Mouse (Mus musculus): Measurements from ENCODE around the gene St3gal3.

St3gal3 gene

GRCm38 (mm10) chr4:118134485-118135365 is at the start of gene St3gal3:
Gene St3gal3, minus strand, starts transcription at chr4:118134914.
- peak; percentile 84 to 87 for DNase-seq (ENCODE audit: low spot score in 2 of 2)

- DNase-seq (ENCODE audit: low spot score in 2 of 2), result no peak
Observed at GRCm38 (mm10) chr4:118180301-118181080, 45.8 kb upstream of the St3gal3 start.

GRCm38 (mm10) chr4:118179467-118180300 is 45.0 kb upstream of the St3gal3 start, which contains the start of gene Kdm4a:
Gene Kdm4a, minus strand, starts transcription at chr4:118180043.
- peak; percentile 81 for DNase-seq (ENCODE audit: low spot score in 2 of 2)

GRCm38 (mm10) chr4:118178952-118179466 is 44.3 kb upstream of the St3gal3 start:
- no peak for DNase-seq (ENCODE audit: low spot score in 2 of 2)

- no peak for DNase-seq (ENCODE audit: low spot score in 2 of 2)
Observed at GRCm38 (mm10) chr4:118172461-118172860, 37.7 kb upstream of the St3gal3 start.

GRCm38 (mm10) chr4:118171006-118171405 is 36.3 kb upstream of the St3gal3 start:
- no peak for DNase-seq (ENCODE audit: low spot score in 2 of 2)

- DNase-seq (ENCODE audit: low spot score in 2 of 2), result no peak
Observed at GRCm38 (mm10) chr4:118162123-118162522, 27.4 kb upstream of the St3gal3 start.

- no peak for DNase-seq (ENCODE audit: low spot score in 2 of 2)
Observed at GRCm38 (mm10) chr4:118157666-118158065, 23.0 kb upstream of the St3gal3 start.

GRCm38 (mm10) chr4:118156559-118156958 is 21.8 kb upstream of the St3gal3 start:
- no peak for DNase-seq (ENCODE audit: low spot score in 2 of 2)

GRCm38 (mm10) chr4:118154889-118155288 is 20.2 kb upstream of the St3gal3 start:
- DNase-seq (ENCODE audit: low spot score in 2 of 2), result no peak

GRCm38 (mm10) chr4:118152020-118152785 is 17.5 kb upstream of the St3gal3 start:
- peak in 1 of 2 experiments; percentile 24 for DNase-seq (ENCODE audit: low spot score in 2 of 2)

- no peak for DNase-seq (ENCODE audit: low spot score in 2 of 2)
Observed at GRCm38 (mm10) chr4:118150804-118151203, 16.1 kb upstream of the St3gal3 start.

GRCm38 (mm10) chr4:118149956-118150680 is 15.4 kb upstream of the St3gal3 start:
- no peak for DNase-seq (ENCODE audit: low spot score in 2 of 2)

- DNase-seq (ENCODE audit: low spot score in 2 of 2), result no peak
Observed at GRCm38 (mm10) chr4:118149055-118149576, 14.4 kb upstream of the St3gal3 start.

- no peak for DNase-seq (ENCODE audit: low spot score in 2 of 2)
Observed at GRCm38 (mm10) chr4:118148317-118148687, 13.6 kb upstream of the St3gal3 start.

GRCm38 (mm10) chr4:118147547-118148316 is 13.0 kb upstream of the St3gal3 start:
- no peak for DNase-seq (ENCODE audit: low spot score in 2 of 2)

- DNase-seq (ENCODE audit: low spot score in 2 of 2), result no peak
Observed at GRCm38 (mm10) chr4:118147090-118147489, 12.4 kb upstream of the St3gal3 start.

- peak in 1 of 2 experiments; percentile 24 for DNase-seq (ENCODE audit: low spot score in 2 of 2)
Observed at GRCm38 (mm10) chr4:118144324-118144723, 9.6 kb upstream of the St3gal3 start.

GRCm38 (mm10) chr4:118143679-118144078 is 9.0 kb upstream of the St3gal3 start:
- no peak for DNase-seq (ENCODE audit: low spot score in 2 of 2)

Measured in spleen, postnatal 14 days (tissue).